Mouse (Mus musculus): ENCODE measurements around the gene Rad51d.
"Not testable (repeated sequence)": the region's sequence is repeated elsewhere in the genome, so short reads cannot be mapped to it uniquely, and the experiment has no call there.

Gene Rad51d

GRCm38 (mm10) chr11:82846938-82847337 is 43.5 kb downstream of the Rad51d start:
- H3K9me3 ChIP-seq (ENCODE audit: low read length) = no peaks in the 10 kb centered on the region
- peaks cover 50% of the 10 kb centered on the region for H3K4me1 ChIP-seq (replicated peaks; ENCODE audit: low read depth, low read length)
- no peak overlapping the region for H3K4me3 ChIP-seq (replicated peaks; ENCODE audit: low read length)
- no peaks in the 10 kb centered on the region for H3K36me3 ChIP-seq (ENCODE audit: insufficient read depth, low read length)
- peaks cover 8% of the 10 kb centered on the region for H3K27me3 ChIP-seq (ENCODE audit: insufficient read depth, low read length)
- TF ChIP-seq NANOG (IDR thresholded peaks at IDR 0.05; ENCODE audit: borderline replicate concordance, low read length) = no peak
- no peak for TF ChIP-seq POU5F1 (IDR thresholded peaks at IDR 0.05; ENCODE audit: borderline replicate concordance, low read length)
- no peak for TF ChIP-seq CTCF (conservative IDR thresholded peaks at IDR 0.05; ENCODE audit: low read length)

GRCm38 (mm10) chr11:82846079-82846436 is 44.4 kb downstream of the Rad51d start:
- TF ChIP-seq CTCF (conservative IDR thresholded peaks at IDR 0.05; ENCODE audit: low read length) (no peak), NANOG (IDR thresholded peaks at IDR 0.05; ENCODE audit: borderline replicate concordance, low read length) (no peak), POU5F1 (IDR thresholded peaks at IDR 0.05; ENCODE audit: borderline replicate concordance, low read length) (no peak)
- Histone ChIP-seq H3K4me1 (replicated peaks; ENCODE audit: low read depth, low read length) (peaks cover 58% of the 10 kb centered on the region), H3K4me3 (replicated peaks; ENCODE audit: low read length) (peak overlapping the region; percentile 62), H3K36me3 (ENCODE audit: insufficient read depth, low read length) (no peaks in the 10 kb centered on the region), H3K27me3 (ENCODE audit: insufficient read depth, low read length) (peaks cover 8% of the 10 kb centered on the region), H3K9me3 (ENCODE audit: low read length) (no peaks in the 10 kb centered on the region)

- no peak for TF ChIP-seq CTCF (conservative IDR thresholded peaks at IDR 0.05; ENCODE audit: low read length)
- peak overlapping the region; percentile 62 for H3K4me3 ChIP-seq (replicated peaks; ENCODE audit: low read length)
- no peaks in the 10 kb centered on the region for H3K36me3 ChIP-seq (ENCODE audit: insufficient read depth, low read length)
- peaks cover 8% of the 10 kb centered on the region for H3K27me3 ChIP-seq (ENCODE audit: insufficient read depth, low read length)
- no peaks in the 10 kb centered on the region for H3K9me3 ChIP-seq (ENCODE audit: low read length)
- H3K4me1 ChIP-seq (replicated peaks; ENCODE audit: low read depth, low read length) = peaks cover 63% of the 10 kb centered on the region
These were observed 44.9 kb downstream of the Rad51d start for GRCm38 (mm10) chr11:82845415-82846078.

- Histone ChIP-seq H3K9me3 (ENCODE audit: low read length) (no peaks in the 10 kb centered on the region), H3K27me3 (ENCODE audit: insufficient read depth, low read length) (peaks cover 8% of the 10 kb centered on the region), H3K36me3 (ENCODE audit: insufficient read depth, low read length) (no peaks in the 10 kb centered on the region), H3K4me3 (replicated peaks; ENCODE audit: low read length) (peak overlapping the region; percentile 62), H3K4me1 (replicated peaks; ENCODE audit: low read depth, low read length) (peaks cover 62% of the 10 kb centered on the region)
- TF ChIP-seq CTCF (conservative IDR thresholded peaks at IDR 0.05; ENCODE audit: low read length) = no peak
These were observed 45.5 kb downstream of the Rad51d start for GRCm38 (mm10) chr11:82844771-82845414.

GRCm38 (mm10) chr11:82838511-82838910 is 51.9 kb downstream of the Rad51d start:
- peaks cover 2% of the 10 kb centered on the region; the same call in 1 of the 2 replicates for H3K36me3 ChIP-seq (ENCODE audit: insufficient read depth, low read length)
- no peak overlapping the region for H3K4me3 ChIP-seq (replicated peaks; ENCODE audit: low read length)
- peaks cover 64% of the 10 kb centered on the region for H3K4me1 ChIP-seq (replicated peaks; ENCODE audit: low read depth, low read length)
- no peaks in the 10 kb centered on the region for H3K9me3 ChIP-seq (ENCODE audit: low read length)
- no peak for TF ChIP-seq CTCF (conservative IDR thresholded peaks at IDR 0.05; ENCODE audit: low read length)
- TF ChIP-seq POU5F1 (IDR thresholded peaks at IDR 0.05; ENCODE audit: borderline replicate concordance, low read length) = no peak
- no peak for TF ChIP-seq NANOG (IDR thresholded peaks at IDR 0.05; ENCODE audit: borderline replicate concordance, low read length)
- 0 out of 2 replicates have a peak, but pooled peaks cover 3% of the 10 kb centered on the region for H3K27me3 ChIP-seq (ENCODE audit: insufficient read depth, low read length)

- Histone ChIP-seq H3K4me3 (replicated peaks; ENCODE audit: low read length) (no peak overlapping the region), H3K27me3 (ENCODE audit: insufficient read depth, low read length) (no peaks in the 10 kb centered on the region), H3K4me1 (replicated peaks; ENCODE audit: low read depth, low read length) (peaks cover 67% of the 10 kb centered on the region), H3K9me3 (ENCODE audit: low read length) (no peaks in the 10 kb centered on the region), H3K36me3 (ENCODE audit: insufficient read depth, low read length) (peaks cover 2% of the 10 kb centered on the region; the same call in 1 of the 2 replicates)
- TF ChIP-seq NANOG (IDR thresholded peaks at IDR 0.05; ENCODE audit: borderline replicate concordance, low read length) (no peak), CTCF (conservative IDR thresholded peaks at IDR 0.05; ENCODE audit: low read length) (no peak), POU5F1 (IDR thresholded peaks at IDR 0.05; ENCODE audit: borderline replicate concordance, low read length) (no peak)
These were observed 52.6 kb downstream of the Rad51d start for GRCm38 (mm10) chr11:82837848-82838247.

- Histone ChIP-seq H3K4me3 (replicated peaks; ENCODE audit: low read length) (no peak overlapping the region), H3K36me3 (ENCODE audit: insufficient read depth, low read length) (peaks cover 2% of the 10 kb centered on the region; the same call in 1 of the 2 replicates), H3K27me3 (ENCODE audit: insufficient read depth, low read length) (no peaks in the 10 kb centered on the region), H3K9me3 (ENCODE audit: low read length) (no peaks in the 10 kb centered on the region), H3K4me1 (replicated peaks; ENCODE audit: low read depth, low read length) (peaks cover 68% of the 10 kb centered on the region)
- no peak for TF ChIP-seq POU5F1 (IDR thresholded peaks at IDR 0.05; ENCODE audit: borderline replicate concordance, low read length)
- no peak for TF ChIP-seq NANOG (IDR thresholded peaks at IDR 0.05; ENCODE audit: borderline replicate concordance, low read length)
- TF ChIP-seq CTCF (conservative IDR thresholded peaks at IDR 0.05; ENCODE audit: low read length) = no peak
These were observed 53.2 kb downstream of the Rad51d start for GRCm38 (mm10) chr11:82837192-82837591.

- TF ChIP-seq NANOG (IDR thresholded peaks at IDR 0.05; ENCODE audit: borderline replicate concordance, low read length) (peak; percentile 18; the same call in 1 of the 2 replicates), CTCF (conservative IDR thresholded peaks at IDR 0.05; ENCODE audit: low read length) (no peak), POU5F1 (IDR thresholded peaks at IDR 0.05; ENCODE audit: borderline replicate concordance, low read length) (no peak)
- no peaks in the 10 kb centered on the region for H3K9me3 ChIP-seq (ENCODE audit: low read length)
- peaks cover 68% of the 10 kb centered on the region for H3K4me1 ChIP-seq (replicated peaks; ENCODE audit: low read depth, low read length)
- no peaks in the 10 kb centered on the region for H3K27me3 ChIP-seq (ENCODE audit: insufficient read depth, low read length)
- H3K4me3 ChIP-seq (replicated peaks; ENCODE audit: low read length) = no peak overlapping the region
- H3K36me3 ChIP-seq (ENCODE audit: insufficient read depth, low read length) = peaks cover 2% of the 10 kb centered on the region; the same call in 1 of the 2 replicates
These were observed 54.6 kb downstream of the Rad51d start for GRCm38 (mm10) chr11:82835616-82836432.

- not testable (repeated sequence) for H3K9me3 ChIP-seq (ENCODE audit: low read length); H3K27me3 ChIP-seq (ENCODE audit: insufficient read depth, low read length); H3K36me3 ChIP-seq (ENCODE audit: insufficient read depth, low read length); H3K4me3 ChIP-seq (replicated peaks; ENCODE audit: low read length)
- H3K4me1 ChIP-seq (replicated peaks; ENCODE audit: low read depth, low read length) = peaks cover 69% of the 10 kb centered on the region
These were observed 56.1 kb downstream of the Rad51d start for GRCm38 (mm10) chr11:82834359-82834758.
